Mouse (Mus musculus) embryonic facial prominence, embryonic 12.5 days (tissue): ENCODE measurements at regions not wholly inside any gene's neighbourhood (a gene's known extent, or its start where the extent isn't known, plus 50 kb on each side); places are given as distances from the start of the nearest gene placed in this dataset.

Experiments used
- ATAC-seq: fragments of 200-750 bp; cut with Nextera tagmentation; 2 replicates; pipeline ENCODE4 v1.8.0; 2017; ENCODE audit not compliant: insufficient number of reproducible peaks, insufficient read depth, low FRiP score, low TSS enrichment
- H3K27ac ChIP-seq: fragments of 300-500 bp; sonication (generic); 2 replicates; pipeline ENCODE4 v1.5.1; 2016; ENCODE audit warnings: mild to moderate bottlenecking
- H3K27me3 ChIP-seq: fragments of 300-500 bp; sonication (generic); 2 replicates; pipeline ENCODE4 v1.6.1; 2016; ENCODE audit warnings: mild to moderate bottlenecking, moderate library complexity
- H3K36me3 ChIP-seq: fragments of 300-500 bp; sonication (generic); 2 replicates; pipeline ENCODE4 v1.6.1; 2016; ENCODE audit warnings: mild to moderate bottlenecking
- H3K4me1 ChIP-seq: fragments of 300-500 bp; sonication (generic); 2 replicates; pipeline ENCODE4 v1.6.1; 2016
- H3K4me2 ChIP-seq: fragments of 300-500 bp; sonication (generic); replicated peaks from 2 replicates; pipeline ENCODE4 v1.6.1; 2016; ENCODE audit warnings: mild to moderate bottlenecking, moderate library complexity
- H3K4me3 ChIP-seq: fragments of 300-500 bp; sonication (generic); 2 replicates; pipeline ENCODE4 v1.5.1; 2016; ENCODE audit warnings: mild to moderate bottlenecking
- H3K9ac ChIP-seq: fragments of 300-500 bp; sonication (generic); 2 replicates; pipeline ENCODE4 v1.6.1; 2016; ENCODE audit warnings: mild to moderate bottlenecking, moderate library complexity
- H3K9me3 ChIP-seq: fragments of 300-500 bp; sonication (generic); 2 replicates; pipeline ENCODE4 v1.6.1; 2016; ENCODE audit warnings: mild to moderate bottlenecking, moderate library complexity
- WGBS: fragments of 180-500 bp; shearing (Covaris S2); methylation state at CpG from one replicate; pipeline ENCODE4 v1.1.7; 2016; 5-methylcytosine and 5-hydroxymethylcytosine counted together

- no peak overlapping the region for H3K4me2 ChIP-seq
- 71% methylated on average over 2 of the region's 2 CpGs for WGBS
- ATAC-seq = no peak
- no peaks in the 10 kb centered on the region for H3K36me3 ChIP-seq
- no peak overlapping the region for H3K9ac ChIP-seq
- H3K27me3 ChIP-seq = no peaks in the 10 kb centered on the region
- no peaks in the 10 kb centered on the region for H3K4me1 ChIP-seq
- no peak overlapping the region for H3K4me3 ChIP-seq
- H3K9me3 ChIP-seq = no peaks in the 10 kb centered on the region; the same call in 1 of the 2 replicates
- H3K27ac ChIP-seq = no peak overlapping the region
These were observed 331.2 kb upstream of the Zfp462 start for GRCm38 (mm10) chr4:54613611-54614010.

DNA sequence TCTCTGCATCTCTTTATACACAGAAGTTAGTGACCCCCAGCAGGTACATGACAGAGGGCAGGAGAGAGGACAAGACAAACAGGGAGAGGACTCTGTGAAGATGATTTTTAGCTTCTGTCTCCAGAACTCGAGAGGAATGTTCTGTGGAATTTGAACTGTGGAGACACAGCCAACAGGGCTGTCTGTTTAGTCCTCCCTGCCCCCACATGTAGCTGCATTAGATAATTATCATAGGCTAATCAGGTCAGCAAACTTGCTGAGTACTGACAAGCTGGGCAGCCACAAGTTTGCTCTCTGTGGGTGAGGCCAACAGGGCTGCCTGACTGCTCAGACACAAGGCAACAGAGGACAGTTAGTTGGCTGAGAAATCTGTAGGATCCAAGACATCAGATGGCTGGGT is 329.0 kb upstream of the Zfp462 start:
- Histone ChIP-seq H3K4me3 (no peak overlapping the region), H3K27me3 (no peaks in the 10 kb centered on the region), H3K27ac (no peak overlapping the region), H3K4me1 (no peaks in the 10 kb centered on the region), H3K9ac (no peak overlapping the region), H3K9me3 (no peaks in the 10 kb centered on the region), H3K36me3 (no peaks in the 10 kb centered on the region), H3K4me2 (no peak overlapping the region)
- ATAC-seq = no peak
- WGBS = 13% methylated on average over 1 of the region's 1 CpGs

DNA sequence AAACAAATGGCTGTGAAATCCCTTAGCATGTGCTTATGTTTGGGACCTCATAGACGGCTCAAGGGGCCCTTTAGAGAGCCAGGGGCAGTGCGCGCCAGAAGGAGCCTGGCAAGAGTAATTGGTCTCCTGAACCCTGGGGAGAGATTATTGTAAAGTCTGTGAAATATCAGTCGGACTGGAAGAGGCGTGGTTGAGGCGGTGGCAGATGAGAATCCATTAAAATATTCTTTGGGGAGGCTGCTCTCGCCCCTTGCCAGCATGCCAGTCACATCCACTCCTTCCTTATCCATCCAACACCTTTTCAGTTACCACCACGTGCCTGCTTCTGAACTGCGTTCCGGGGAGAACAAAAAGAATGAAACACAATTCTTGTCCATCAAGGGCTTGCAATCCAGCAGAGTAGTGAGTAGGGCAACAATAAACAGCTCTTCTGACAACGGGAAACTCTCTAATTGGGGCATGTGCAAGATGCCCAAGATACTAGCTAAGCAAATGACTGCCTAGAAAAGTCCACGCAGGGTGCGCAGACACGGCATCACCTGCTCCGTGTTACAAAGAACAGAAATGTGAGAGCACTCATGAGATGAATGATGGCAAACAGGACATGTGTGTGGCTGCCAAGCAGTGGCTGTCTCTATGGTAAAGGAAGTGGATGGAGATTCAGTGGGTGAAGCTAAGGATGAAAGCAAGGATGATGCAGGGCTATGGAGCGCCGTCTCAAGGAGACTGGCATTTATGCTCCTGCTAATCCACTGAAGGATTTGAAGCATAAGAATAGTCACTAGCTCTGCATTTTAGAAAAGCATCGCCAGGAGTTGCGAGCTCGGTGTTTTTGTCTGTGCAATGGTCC is 320.6 kb upstream of the Zfp462 start:
- Histone ChIP-seq H3K4me3 (no peak overlapping the region), H3K36me3 (no peaks in the 10 kb centered on the region), H3K9me3 (no peaks in the 10 kb centered on the region), H3K4me1 (no peaks in the 10 kb centered on the region), H3K27me3 (no peaks in the 10 kb centered on the region), H3K4me2 (no peak overlapping the region), H3K9ac (no peak overlapping the region), H3K27ac (no peak overlapping the region)
- WGBS = 77% methylated on average over 20 of the region's 20 CpGs
- no peak for ATAC-seq

DNA sequence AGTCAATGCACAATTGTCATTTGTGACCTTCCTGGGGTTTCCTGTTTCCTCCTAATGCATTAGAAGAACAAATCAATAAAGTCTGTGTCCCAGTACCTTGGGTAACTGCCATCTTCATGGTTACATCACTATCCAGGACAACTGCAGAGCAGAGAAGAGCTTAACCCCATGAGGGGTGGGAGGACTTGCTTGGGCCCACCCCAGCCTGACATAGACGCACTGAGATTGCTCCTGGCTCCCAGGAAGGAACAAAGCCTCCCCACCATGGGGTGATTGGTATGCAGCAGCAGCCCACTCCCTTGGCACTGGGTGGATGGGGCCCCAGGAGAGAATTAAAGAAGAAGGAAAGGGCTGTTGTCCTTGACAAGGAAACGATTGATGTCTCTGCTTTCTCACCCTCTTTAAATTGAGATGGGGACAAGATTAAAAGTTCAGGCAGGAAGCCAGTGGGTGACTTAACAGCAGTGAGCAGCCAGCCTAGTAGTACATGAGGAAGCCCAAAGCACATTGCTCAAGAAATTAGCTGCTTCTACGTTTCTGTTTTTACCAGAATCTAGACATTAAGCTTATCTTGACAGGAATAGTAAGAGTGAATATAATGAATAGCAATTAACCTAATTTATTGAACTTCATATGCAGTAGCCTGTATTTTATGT is 307.7 kb upstream of the Zfp462 start:
- H3K4me2 ChIP-seq = no peak overlapping the region
- no peaks in the 10 kb centered on the region for H3K36me3 ChIP-seq
- no peaks in the 10 kb centered on the region for H3K27me3 ChIP-seq
- no peaks in the 10 kb centered on the region for H3K4me1 ChIP-seq
- WGBS = 39% methylated on average over 3 of the region's 3 CpGs
- H3K27ac ChIP-seq = no peak overlapping the region
- no peak overlapping the region for H3K4me3 ChIP-seq
- no peaks in the 10 kb centered on the region for H3K9me3 ChIP-seq
- no peak for ATAC-seq
- no peak overlapping the region for H3K9ac ChIP-seq

DNA sequence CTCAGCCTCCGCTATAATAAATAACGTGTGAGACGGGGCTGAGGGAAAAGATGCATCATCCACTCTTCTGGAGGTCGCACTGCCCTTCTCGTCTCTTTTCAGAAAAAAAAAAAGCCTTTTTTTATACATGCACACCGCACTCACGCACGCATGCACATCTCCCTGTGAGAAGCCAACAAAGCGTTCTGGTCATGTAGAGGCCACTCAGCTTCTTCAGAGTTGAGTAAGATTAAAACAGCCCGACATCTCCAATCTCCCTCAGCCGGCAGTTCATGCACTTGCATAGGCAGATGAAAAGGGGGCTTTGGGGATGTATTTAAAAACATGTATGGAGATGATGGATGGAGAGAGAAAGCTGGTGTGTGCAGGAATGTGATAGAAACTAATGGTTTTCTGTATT is 298.8 kb upstream of the Zfp462 start:
- WGBS = 89% methylated on average over 11 of the region's 11 CpGs
- Histone ChIP-seq H3K36me3 (no peaks in the 10 kb centered on the region), H3K4me1 (no peaks in the 10 kb centered on the region), H3K9me3 (no peaks in the 10 kb centered on the region), H3K9ac (no peak overlapping the region), H3K4me3 (no peak overlapping the region), H3K4me2 (no peak overlapping the region), H3K27me3 (no peaks in the 10 kb centered on the region), H3K27ac (no peak overlapping the region)
- no peak for ATAC-seq

DNA sequence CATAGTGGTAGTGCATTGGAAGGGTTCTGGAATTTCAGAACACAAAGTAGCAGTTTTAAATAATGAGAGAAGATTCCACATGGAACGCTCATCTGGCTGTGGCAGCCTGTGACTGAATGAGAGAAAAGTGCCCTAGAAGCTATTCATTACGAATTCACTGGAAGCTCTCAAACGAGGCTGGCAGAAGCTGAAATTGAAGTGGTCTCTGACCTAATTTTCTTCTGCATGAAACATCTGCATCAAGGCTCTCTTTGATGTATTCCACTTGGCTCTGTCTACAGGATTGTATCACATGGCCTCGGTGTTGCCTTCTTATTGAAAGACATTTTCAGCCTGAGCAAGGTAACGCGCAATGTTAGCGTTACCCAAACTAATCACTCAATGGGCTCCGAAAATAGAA is 298.4 kb upstream of the Zfp462 start:
- Histone ChIP-seq H3K9me3 (no peaks in the 10 kb centered on the region), H3K27ac (no peak overlapping the region), H3K9ac (no peak overlapping the region), H3K4me1 (no peaks in the 10 kb centered on the region; the same call in 1 of the 2 replicates), H3K4me2 (no peak overlapping the region), H3K27me3 (no peaks in the 10 kb centered on the region), H3K4me3 (no peak overlapping the region), H3K36me3 (no peaks in the 10 kb centered on the region)
- 65% methylated on average over 8 of the region's 8 CpGs for WGBS
- no peak for ATAC-seq

GRCm38 (mm10) chr4:54648254-54648653 is 296.6 kb upstream of the Zfp462 start:
- Histone ChIP-seq H3K4me3 (no peak overlapping the region), H3K9ac (no peak overlapping the region), H3K9me3 (no peaks in the 10 kb centered on the region), H3K4me2 (no peak overlapping the region), H3K4me1 (peaks cover 18% of the 10 kb centered on the region), H3K27me3 (no peaks in the 10 kb centered on the region), H3K27ac (no peak overlapping the region), H3K36me3 (no peaks in the 10 kb centered on the region)
- 82% methylated on average over 4 of the region's 4 CpGs for whole genome bisulfite sequencing
- no peak for ATAC-seq

DNA sequence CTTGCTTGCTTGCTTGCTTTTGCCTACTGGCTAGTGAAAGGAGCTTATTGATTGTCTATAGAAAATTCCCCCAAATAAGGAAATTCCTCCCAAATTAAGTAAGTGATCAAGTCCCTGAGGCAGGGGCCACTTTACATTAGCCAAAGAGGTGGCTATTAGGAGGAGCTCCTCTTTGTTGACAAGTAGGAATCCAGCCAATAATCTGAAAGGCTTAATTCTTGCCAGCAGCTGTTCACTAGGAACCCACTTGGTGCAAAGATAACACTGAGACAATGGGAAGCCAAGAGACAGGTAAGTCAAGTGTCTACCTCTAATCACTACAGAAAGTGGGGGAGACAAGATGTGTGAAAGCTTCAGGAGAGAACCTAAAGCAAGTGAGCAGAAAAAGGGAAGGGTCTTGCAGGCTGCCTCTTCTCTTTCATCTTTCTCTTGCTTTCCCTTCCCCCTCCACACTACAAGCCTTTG is 293.2 kb upstream of the Zfp462 start:
- Histone ChIP-seq H3K4me1 (peaks cover 21% of the 10 kb centered on the region), H3K9me3 (no peaks in the 10 kb centered on the region), H3K9ac (no peak overlapping the region), H3K27me3 (no peaks in the 10 kb centered on the region), H3K4me2 (no peak overlapping the region), H3K4me3 (no peak overlapping the region), H3K27ac (peak overlapping the region; percentile 70; the same call in 1 of the 2 replicates), H3K36me3 (no peaks in the 10 kb centered on the region)
- ATAC-seq = no peak

GRCm38 (mm10) chr4:54652111-54653021 is 292.5 kb upstream of the Zfp462 start:
- Histone ChIP-seq H3K27me3 (no peaks in the 10 kb centered on the region), H3K27ac (peak overlapping the region; percentile 70), H3K4me3 (no peak overlapping the region), H3K9me3 (no peaks in the 10 kb centered on the region), H3K9ac (0 out of 2 replicates have a peak overlapping the region, but pooled peaks have one; percentile 31), H3K4me1 (peaks cover 21% of the 10 kb centered on the region), H3K4me2 (peak overlapping the region; percentile 22), H3K36me3 (no peaks in the 10 kb centered on the region)
- peak; percentile 52; the same call in 1 of the 2 replicates for ATAC-seq
- WGBS = 16% methylated on average over 11 of the region's 11 CpGs

- Histone ChIP-seq H3K27me3 (no peaks in the 10 kb centered on the region), H3K4me2 (no peak overlapping the region), H3K4me1 (peaks cover 21% of the 10 kb centered on the region), H3K9ac (no peak overlapping the region), H3K27ac (peak overlapping the region; percentile 70), H3K9me3 (no peaks in the 10 kb centered on the region), H3K36me3 (no peaks in the 10 kb centered on the region), H3K4me3 (no peak overlapping the region)
- ATAC-seq = no peak
- 53% methylated on average over 10 of the region's 10 CpGs for WGBS
These were observed 291.6 kb upstream of the Zfp462 start for GRCm38 (mm10) chr4:54653097-54653776.
